Mouse (Mus musculus): ENCODE results near the gene Slc22a23. TPM values are rescaled to one million over a fixed set of nuclear protein-coding genes. Genes with fewer than 3 reads are reported as not detected.

The Slc22a23 gene
- polyA plus RNA-seq, 2 experiments: 9.3 to 21.4 TPM

- TF ChIP-seq CTCF (IDR thresholded peaks at IDR 0.05; ENCODE audit: low read depth) (no peak), EP300 (IDR thresholded peaks at IDR 0.05; ENCODE audit: low read depth) (no peak)
- no peak overlapping the region for H3K27ac ChIP-seq
- no peak overlapping the region for H3K4me2 ChIP-seq (ENCODE audit: low read depth)
- no peak for ATAC-seq (ENCODE audit: insufficient read depth)
- H3K9ac ChIP-seq (replicated peaks): no peak overlapping the region
- H3K4me3 ChIP-seq (ENCODE audit: insufficient read depth in 1 of 2, low read depth in 2 of 2, low read length in 2 of 2): no peak overlapping the region
- H3K4me1 ChIP-seq (replicated peaks; ENCODE audit: control insufficient read depth in 2 of 2, insufficient read depth in 2 of 2, low read length in 1 of 2): peaks cover 0 to 4% of the 10 kb centered on the region in 2 experiments; a peak in 2 of 4 replicates
- no peak for DNase-seq (ENCODE audit: low read depth in 3 of 3, low spot score in 3 of 3)
- WGBS (ENCODE audit: insufficient replicate concordance): 89% methylated on average over 3 of the region's 3 CpGs
- no peaks in the 10 kb centered on the region; the same call in none of the 2 replicates for H3K36me3 ChIP-seq (replicated peaks; ENCODE audit: control insufficient read depth, insufficient read depth, low read depth)
- no peaks in the 10 kb centered on the region for H3K27me3 ChIP-seq (ENCODE audit: control insufficient read depth, insufficient read depth, low read length)
- no peaks in the 10 kb centered on the region for H3K9me3 ChIP-seq (ENCODE audit: control insufficient read depth, low read length)
These were observed 104.9 kb downstream of the Slc22a23 start for GRCm38 (mm10) chr13:34240087-34240428.

DNA sequence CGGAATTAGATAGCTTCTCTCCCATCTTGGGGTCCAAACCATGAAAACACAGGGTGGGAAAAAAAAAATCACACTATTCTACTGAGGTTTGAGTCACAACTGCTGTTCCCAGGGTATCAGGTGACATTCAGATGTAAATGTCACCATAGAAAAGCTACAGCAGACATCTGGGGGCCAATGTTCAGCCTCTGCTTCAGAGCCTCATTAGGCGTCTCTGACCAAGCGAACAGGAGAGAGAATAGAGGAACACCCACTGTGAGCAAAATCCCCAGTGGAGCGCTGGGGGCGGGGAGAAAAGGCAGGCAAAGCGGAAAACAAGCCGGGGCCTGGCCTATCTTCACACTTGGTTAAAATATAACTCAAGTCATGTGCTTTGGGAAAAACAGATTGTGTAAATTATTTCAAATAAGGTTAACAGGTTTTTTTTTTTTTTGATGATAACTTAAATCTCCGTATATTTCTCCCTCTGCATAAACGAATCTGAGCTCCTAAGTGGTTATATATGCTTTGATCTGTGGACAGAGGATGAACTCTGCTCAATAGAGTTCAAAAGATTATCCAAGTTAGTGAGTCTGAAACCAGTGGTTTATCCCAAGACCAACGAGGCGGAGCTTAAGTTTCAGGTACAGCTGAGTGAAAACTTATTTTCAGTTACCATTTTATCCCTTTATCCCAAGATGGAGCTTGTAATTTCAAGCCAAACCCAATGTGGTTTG is 105.5 kb downstream of the Slc22a23 start:
- no peak overlapping the region for H3K9ac ChIP-seq (replicated peaks)
- peaks cover 0 to 4% of the 10 kb centered on the region in 2 experiments; a peak in 2 of 4 replicates for H3K4me1 ChIP-seq (replicated peaks; ENCODE audit: control insufficient read depth in 2 of 2, insufficient read depth in 2 of 2, low read length in 1 of 2)
- no peak overlapping the region for H3K27ac ChIP-seq
- no peak for TF ChIP-seq CTCF (IDR thresholded peaks at IDR 0.05; ENCODE audit: low read depth)
- TF ChIP-seq EP300 (IDR thresholded peaks at IDR 0.05; ENCODE audit: low read depth): no peak
- H3K4me2 ChIP-seq (ENCODE audit: low read depth): no peak overlapping the region
- H3K27me3 ChIP-seq (ENCODE audit: control insufficient read depth, insufficient read depth, low read length): no peaks in the 10 kb centered on the region
- 70% methylated on average over 11 of the region's 11 CpGs for WGBS (ENCODE audit: insufficient replicate concordance)
- ATAC-seq (ENCODE audit: insufficient read depth): no peak
- no peaks in the 10 kb centered on the region for H3K9me3 ChIP-seq (ENCODE audit: control insufficient read depth, low read length)
- no peaks in the 10 kb centered on the region; the same call in none of the 2 replicates for H3K36me3 ChIP-seq (replicated peaks; ENCODE audit: control insufficient read depth, insufficient read depth, low read depth)
- no peak overlapping the region for H3K4me3 ChIP-seq (ENCODE audit: insufficient read depth in 1 of 2, low read depth in 2 of 2, low read length in 2 of 2)
- no peak for DNase-seq (ENCODE audit: low read depth in 3 of 3, low spot score in 3 of 3)

DNA sequence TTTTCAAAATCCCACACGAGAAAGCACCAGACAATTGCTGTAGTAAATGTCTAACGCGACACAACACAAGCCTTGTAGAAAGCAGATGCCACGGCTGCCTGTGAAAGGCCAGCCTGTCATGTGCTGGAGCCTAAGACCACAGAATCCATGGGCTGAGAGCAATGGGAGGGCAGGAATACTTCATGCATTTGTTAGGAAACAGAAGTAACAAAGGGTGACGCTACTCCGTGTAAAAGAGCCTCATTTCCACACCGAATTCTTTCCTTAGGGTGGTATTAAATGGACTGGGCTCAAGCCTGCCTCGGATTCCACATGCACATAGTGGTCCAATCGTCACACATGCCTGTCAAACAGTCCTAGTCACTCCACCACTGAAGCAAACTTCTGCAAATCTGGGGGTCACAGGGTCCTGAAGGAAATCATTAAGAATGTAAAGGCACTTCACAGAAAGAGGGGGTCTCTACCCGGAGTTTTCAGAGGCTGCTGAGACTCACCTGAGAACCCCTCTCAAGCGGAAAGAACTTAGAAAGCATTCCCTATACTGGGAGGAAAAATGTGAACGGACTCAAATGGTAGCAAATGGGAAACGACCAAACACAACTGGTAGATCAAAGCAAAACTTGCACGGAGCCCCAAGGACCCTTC is 106.2 kb downstream of the Slc22a23 start:
- Histone ChIP-seq H3K27me3 (ENCODE audit: control insufficient read depth, insufficient read depth, low read length) (no peaks in the 10 kb centered on the region), H3K27ac (no peak overlapping the region), H3K4me2 (ENCODE audit: low read depth) (no peak overlapping the region), H3K36me3 (replicated peaks; ENCODE audit: control insufficient read depth, insufficient read depth, low read depth) (no peaks in the 10 kb centered on the region; the same call in none of the 2 replicates), H3K4me3 (ENCODE audit: insufficient read depth in 1 of 2, low read depth in 2 of 2, low read length in 2 of 2) (no peak overlapping the region), H3K9ac (replicated peaks) (no peak overlapping the region), H3K4me1 (replicated peaks; ENCODE audit: control insufficient read depth in 2 of 2, insufficient read depth in 2 of 2, low read length in 1 of 2) (peaks cover 0 to 4% of the 10 kb centered on the region in 2 experiments; a peak in 2 of 4 replicates), H3K9me3 (ENCODE audit: control insufficient read depth, low read length) (no peaks in the 10 kb centered on the region)
- TF ChIP-seq CTCF (IDR thresholded peaks at IDR 0.05; ENCODE audit: low read depth): no peak
- ATAC-seq (ENCODE audit: insufficient read depth): no peak
- WGBS (ENCODE audit: insufficient replicate concordance): 55% methylated on average over 14 of the region's 14 CpGs
- no peak for DNase-seq (ENCODE audit: low read depth in 3 of 3, low spot score in 3 of 3)

DNA sequence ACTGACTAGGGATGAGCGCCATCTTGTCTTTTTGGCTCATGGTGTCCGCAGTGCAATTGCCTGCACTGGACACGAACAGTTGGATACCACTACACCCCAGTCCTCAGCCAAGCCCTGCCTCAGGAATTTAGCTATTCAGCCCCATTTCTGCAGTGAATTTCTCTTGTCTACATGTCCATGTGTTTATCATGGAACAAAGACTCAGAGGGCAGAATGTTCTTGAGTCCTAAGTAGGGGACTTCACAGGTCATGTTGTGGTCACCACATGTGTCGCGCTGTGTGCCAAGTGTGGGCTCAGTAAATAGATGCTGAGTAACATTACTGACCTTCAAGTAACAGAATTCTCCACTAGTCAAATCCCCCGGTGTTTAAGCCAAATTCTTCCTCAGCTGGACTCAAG is 109.9 kb downstream of the Slc22a23 start:
- TF ChIP-seq EP300 (IDR thresholded peaks at IDR 0.05; ENCODE audit: low read depth): no peak
- no peak for TF ChIP-seq CTCF (IDR thresholded peaks at IDR 0.05; ENCODE audit: low read depth)
- ATAC-seq (ENCODE audit: insufficient read depth) (no peak), DNase-seq (ENCODE audit: low read depth in 3 of 3, low spot score in 3 of 3) (no peak)
- Histone ChIP-seq H3K4me3 (ENCODE audit: insufficient read depth in 1 of 2, low read depth in 2 of 2, low read length in 2 of 2) (no peak overlapping the region), H3K27ac (no peak overlapping the region), H3K4me1 (replicated peaks; ENCODE audit: control insufficient read depth in 2 of 2, insufficient read depth in 2 of 2, low read length in 1 of 2) (peaks cover 0 to 6% of the 10 kb centered on the region in 2 experiments; a peak in 2 of 4 replicates), H3K36me3 (replicated peaks; ENCODE audit: control insufficient read depth, insufficient read depth, low read depth) (no peaks in the 10 kb centered on the region; the same call in none of the 2 replicates), H3K27me3 (ENCODE audit: control insufficient read depth, insufficient read depth, low read length) (no peaks in the 10 kb centered on the region), H3K4me2 (ENCODE audit: low read depth) (no peak overlapping the region), H3K9me3 (ENCODE audit: control insufficient read depth, low read length) (no peaks in the 10 kb centered on the region), H3K9ac (replicated peaks) (no peak overlapping the region)
- WGBS (ENCODE audit: insufficient replicate concordance): 90% methylated on average over 6 of the region's 6 CpGs

DNA sequence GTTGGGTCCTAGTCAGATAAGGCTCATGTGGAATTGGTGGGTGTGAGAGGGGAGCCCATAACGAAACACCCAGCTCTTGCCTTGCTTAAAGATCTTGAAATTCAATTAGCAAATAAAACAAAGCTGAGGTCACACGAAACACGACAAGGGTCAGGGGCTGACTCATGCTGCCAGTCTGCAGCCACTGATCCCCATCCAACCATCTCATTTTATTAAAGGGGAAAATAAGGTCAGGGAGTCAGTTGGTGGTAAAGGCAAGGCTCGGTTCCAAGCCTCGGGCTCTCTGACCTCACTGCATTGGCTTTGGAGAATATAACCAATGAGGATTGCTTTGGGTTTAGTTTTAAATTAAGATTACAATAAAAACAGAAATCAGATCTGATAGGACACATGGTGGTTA is 110.5 kb downstream of the Slc22a23 start:
- ATAC-seq (ENCODE audit: insufficient read depth) (no peak), DNase-seq (ENCODE audit: low read depth in 3 of 3, low spot score in 3 of 3) (no peak)
- 75% methylated on average over 5 of the region's 5 CpGs for WGBS (ENCODE audit: insufficient replicate concordance)

More for the DNA sequence above, 110.5 kb downstream of the Slc22a23 start:
- H3K4me1 ChIP-seq (replicated peaks; ENCODE audit: control insufficient read depth in 2 of 2, insufficient read depth in 2 of 2, low read length in 1 of 2): peaks cover 0 to 10% of the 10 kb centered on the region in 2 experiments; a peak in 1 of 4 replicates
- no peaks in the 10 kb centered on the region; the same call in none of the 2 replicates for H3K36me3 ChIP-seq (replicated peaks; ENCODE audit: control insufficient read depth, insufficient read depth, low read depth)
- no peak overlapping the region for H3K4me2 ChIP-seq (ENCODE audit: low read depth)
- no peak overlapping the region for H3K27ac ChIP-seq
- H3K27me3 ChIP-seq (ENCODE audit: control insufficient read depth, insufficient read depth, low read length): no peaks in the 10 kb centered on the region
- no peak overlapping the region for H3K9ac ChIP-seq (replicated peaks)
- TF ChIP-seq CTCF (IDR thresholded peaks at IDR 0.05; ENCODE audit: low read depth) (no peak), EP300 (IDR thresholded peaks at IDR 0.05; ENCODE audit: low read depth) (no peak)
- no peaks in the 10 kb centered on the region for H3K9me3 ChIP-seq (ENCODE audit: control insufficient read depth, low read length)
- H3K4me3 ChIP-seq (ENCODE audit: insufficient read depth in 1 of 2, low read depth in 2 of 2, low read length in 2 of 2): no peak overlapping the region

Measured in liver, embryonic 14.5 days (tissue).